Mouse (Mus musculus): ENCODE measurements at regions not wholly inside any gene's neighbourhood (a gene's known extent, or its start where the extent isn't known, plus 50 kb on each side); places are given as distances from the start of the nearest gene placed in this dataset.
"Not testable (repeated sequence)": the region's sequence is repeated elsewhere in the genome, so short reads cannot be mapped to it uniquely, and the experiment has no call there.

GRCm38 (mm10) chr11:7775361-7775760 lies 561.6 kb upstream of the Igfbp3 start:
- H3K4me2 ChIP-seq; H3K27me3 ChIP-seq (replicated peaks); ATAC-seq: not testable (repeated sequence)

GRCm38 (mm10) chr11:7765303-7765702 lies 551.6 kb upstream of the Igfbp3 start:
- no peaks in the 10 kb centered on the region for H3K9me3 ChIP-seq (replicated peaks)
- H3K27ac ChIP-seq: no peak overlapping the region
- H3K36me3 ChIP-seq: no peaks in the 10 kb centered on the region
- H3K27me3 ChIP-seq (replicated peaks): no peaks in the 10 kb centered on the region
- H3K9ac ChIP-seq: no peak overlapping the region
- no peak for ATAC-seq
- H3K4me1 ChIP-seq: no peaks in the 10 kb centered on the region
- no peak overlapping the region for H3K4me3 ChIP-seq
- H3K4me2 ChIP-seq: no peak overlapping the region
- WGBS (ENCODE audit: insufficient replicate concordance): 56% methylated on average over 1 of the region's 1 CpGs

More at GRCm38 (mm10) chr11:7775361-7775760, 561.6 kb upstream of the Igfbp3 start:
- H3K4me1 ChIP-seq; H3K36me3 ChIP-seq; H3K9me3 ChIP-seq (replicated peaks); H3K4me3 ChIP-seq; H3K9ac ChIP-seq; H3K27ac ChIP-seq: not testable (repeated sequence)

DNA sequence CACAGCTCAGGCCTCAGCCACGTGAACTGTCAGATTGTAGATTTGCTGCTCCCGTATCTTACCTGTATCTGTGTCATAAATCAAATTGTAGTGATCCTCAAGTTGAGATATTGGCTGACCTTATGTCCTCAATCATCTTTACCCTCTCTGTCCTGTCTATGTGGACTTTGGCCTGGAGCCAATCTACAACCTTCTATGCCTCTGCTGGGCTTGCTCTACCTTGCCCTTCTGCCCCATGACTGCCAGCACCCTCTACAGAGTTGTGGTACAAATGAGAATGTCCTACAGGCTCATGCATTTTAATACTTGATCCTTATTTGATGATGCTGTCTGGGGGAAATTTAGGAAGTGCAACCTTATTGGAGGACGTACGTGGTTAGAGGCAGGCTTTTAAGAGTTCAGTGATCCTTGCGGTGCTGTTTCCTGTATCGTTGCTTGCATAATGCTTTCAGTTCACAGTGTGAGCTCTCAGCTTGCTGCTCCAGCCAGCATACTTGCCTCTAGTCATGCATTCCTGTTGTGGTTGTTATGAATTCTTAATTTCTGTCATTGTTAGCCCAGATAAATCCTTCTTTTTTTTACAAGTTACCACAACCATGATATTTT lies 545.2 kb upstream of the Igfbp3 start:
- H3K27ac ChIP-seq: no peak overlapping the region

More for the DNA sequence above, 545.2 kb upstream of the Igfbp3 start:
- peak; percentile 24; the same call in 1 of the 2 replicates for ATAC-seq
- H3K9me3 ChIP-seq (replicated peaks): no peaks in the 10 kb centered on the region
- no peak overlapping the region for H3K9ac ChIP-seq
- no peak overlapping the region for H3K4me2 ChIP-seq
- 38% methylated on average over 6 of the region's 6 CpGs for WGBS (ENCODE audit: insufficient replicate concordance)
- no peaks in the 10 kb centered on the region for H3K4me1 ChIP-seq
- no peaks in the 10 kb centered on the region for H3K36me3 ChIP-seq
- no peaks in the 10 kb centered on the region for H3K27me3 ChIP-seq (replicated peaks)
- H3K4me3 ChIP-seq: no peak overlapping the region

Measured in liver, embryonic 12.5 days (tissue).